In the genomic region with DNA sequence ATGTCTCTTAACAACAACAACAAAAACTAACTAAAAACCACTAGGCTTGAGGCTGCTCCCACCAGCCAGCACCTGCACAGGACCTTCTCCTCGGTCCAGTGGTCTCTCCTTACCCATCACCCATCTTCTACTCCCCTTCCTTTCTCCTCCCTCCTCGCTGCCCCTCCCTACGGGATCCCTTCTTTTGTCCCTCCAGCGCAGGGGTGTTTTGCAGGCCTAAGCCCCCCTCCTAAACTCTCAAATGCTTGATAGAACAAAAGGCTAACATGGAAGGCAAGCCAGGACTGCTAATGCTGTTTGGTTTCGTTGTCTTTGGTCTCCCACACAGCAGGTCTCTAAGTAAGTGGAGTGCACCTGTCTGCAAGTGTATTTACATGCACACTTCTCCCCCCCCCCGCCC, we compare ENCODE assay signal across 10 mouse cellular contexts. TPM values are rescaled to one million over a fixed set of nuclear protein-coding genes. Genes with fewer than 3 reads are reported as not detected.
DNase-seq lines count a peak whose midpoint lies in the region; ATAC-seq and TF ChIP-seq lines count a peak whose summit lies in the region.
"Had no signal": no experiment of that assay in that cellular context is flagged by ENCODE, and none has a peak within 500 bp of the region (broad histone marks: within the 10 kb centered on the region; RNA-seq: fewer than 3 reads in every experiment).

No protein-coding gene starts in this region.

- H3K4me3 ChIP-seq in heart, embryonic 13.5 days: no peak overlapping the region
- no peak overlapping the region for H3K4me3 ChIP-seq in hindbrain, postnatal 0 days (ENCODE audit: low read length)

- 0 out of 2 replicates have a peak overlapping the region, but pooled peaks have one; percentile 40 for H3K9ac ChIP-seq in heart, embryonic 13.5 days
- no peak overlapping the region for H3K9ac ChIP-seq in hindbrain, postnatal 0 days (replicated peaks; ENCODE audit: low read length)
- H3K9ac ChIP-seq: limb, embryonic 15.5 days had no signal

- peak overlapping the region; percentile 59 for H3K27ac ChIP-seq in heart, embryonic 13.5 days (replicated peaks)
- 0 out of 2 replicates have a peak overlapping the region, but pooled peaks have one; percentile 60 for H3K27ac ChIP-seq in hindbrain, postnatal 0 days
- H3K27ac ChIP-seq: limb, embryonic 15.5 days had no signal

- no peaks in the 10 kb centered on the region for H3K9me3 ChIP-seq in heart, embryonic 13.5 days
- H3K9me3 ChIP-seq in hindbrain, postnatal 0 days (ENCODE audit: low read length): no peaks in the 10 kb centered on the region
- H3K9me3 ChIP-seq: limb, embryonic 15.5 days had no signal

- intact Hi-C loops in left cerebral cortex, postnatal 25 days (cut with DNase I): loop anchor here (5.0 kb wide), 4 partner anchors 93 to 853 kb away; no protein-coding TSS in a partner anchor

- DNase-seq in heart, postnatal 4 days: no peak
- peak; percentile 32 for DNase-seq in testis, postnatal 14 days (ENCODE audit: low spot score)
- DNase-seq in testis, postnatal 10 days (ENCODE audit: low spot score): no peak
- no peak for DNase-seq in hindbrain, postnatal 0 days (ENCODE audit: low spot score)
- DNase-seq in left cerebral cortex, postnatal 25 days (ENCODE audit: low spot score in 2 of 2): no peak
- DNase-seq in left cerebral cortex, adult 9 months (ENCODE audit: low spot score in 2 of 2): no peak
- no peak for DNase-seq in cerebellum, adult 9-11 months
- DNase-seq: right cerebral cortex, postnatal 14 days had no signal

- H3K27me3 ChIP-seq in heart, embryonic 13.5 days (replicated peaks): peaks cover 7% of the 10 kb centered on the region; the same call in 1 of the 2 replicates
- no peaks in the 10 kb centered on the region for H3K27me3 ChIP-seq in hindbrain, postnatal 0 days (ENCODE audit: insufficient read depth, low read length)

- WGBS in heart, embryonic 13.5 days: 39% methylated on average over 6 of the region's 6 CpGs
- 13% methylated on average over 6 of the region's 6 CpGs for WGBS in hindbrain, postnatal 0 days

- H3K4me2 ChIP-seq in heart, embryonic 13.5 days: peak overlapping the region; percentile 64
- peak overlapping the region; percentile 37; the same call in 1 of the 2 replicates for H3K4me2 ChIP-seq in hindbrain, postnatal 0 days (ENCODE audit: low read depth, low read length)

- peaks cover 23% of the 10 kb centered on the region for H3K4me1 ChIP-seq in heart, embryonic 13.5 days
- peaks cover 17% of the 10 kb centered on the region; the same call in 1 of the 2 replicates for H3K4me1 ChIP-seq in hindbrain, postnatal 0 days (ENCODE audit: insufficient read depth, low read length)

- ATAC-seq in heart, embryonic 13.5 days (ENCODE audit: extremely low read depth, insufficient number of reproducible peaks, low FRiP score, low TSS enrichment): no peak
- ATAC-seq in hindbrain, postnatal 0 days: no peak

- TF ChIP-seq CTCF in hindbrain, postnatal 0 days (IDR thresholded peaks at IDR 0.05; ENCODE audit: low read depth): no peak

- H3K36me3 ChIP-seq in heart, embryonic 13.5 days: no peaks in the 10 kb centered on the region
- H3K36me3 ChIP-seq in hindbrain, postnatal 0 days (ENCODE audit: insufficient read depth, low read length): no peaks in the 10 kb centered on the region
- H3K36me3 ChIP-seq: limb, embryonic 15.5 days had no signal

RNA-seq across cellular contexts. Expression of a gene that starts 44.1 kb away (rescaled TPM):
- 31.4 and 33.7 TPM in 2 replicates for polyA plus RNA-seq in heart, embryonic 13.5 days (2015; fragmentation: Nextera tagmentation; extraction: Ambion mirVana)
- 100 to 1,000 TPM; 105 TPM for total RNA-seq in heart, postnatal 4 days (2021)
- 38.7 and 51.5 TPM in 2 replicates for total RNA-seq in hindbrain, postnatal 0 days (2014; rRNA removed)
- polyA plus RNA-seq in hindbrain, postnatal 0 days (2015; fragmentation: Nextera tagmentation; extraction: Ambion mirVana): 19.5 and 20.8 TPM in 2 replicates
- total RNA-seq in left cerebral cortex, postnatal 25 days (2021): 10 to 100 TPM; 34.2 to 41.7 TPM
